Mouse (Mus musculus) CH12.LX (cell line): ENCODE data around the gene Slc29a4.

Source experiments
- CTCF ChIP-seq, 2 experiments: IDR thresholded peaks in 1 of 2; conservative IDR thresholded peaks in 1 of 2; 2 replicates each; pipeline ENCODE4 v1.5.1; 2011 to 2012; ENCODE audit warnings: low read depth in 2 of 2, low read length in 2 of 2, improper control_type of control experiment in 1 of 2, inconsistent platforms in 1 of 2, mild to moderate bottlenecking in 1 of 2, moderate library complexity in 1 of 2
- MAZ ChIP-seq: IDR thresholded peaks from 2 replicates; pipeline ENCODE4 v1.6.1; 2012; ENCODE audit warnings: low read depth, mild to moderate bottlenecking, inconsistent platforms, low read length, improper control_type of control experiment, moderate library complexity
- NRF1 ChIP-seq: IDR thresholded peaks from 2 replicates; pipeline ENCODE4 v1.6.1; 2014; ENCODE audit warnings: low read depth, mild to moderate bottlenecking, inconsistent platforms, low read length, improper control_type of control experiment, moderate library complexity
- POLR2A ChIP-seq: IDR thresholded peaks from 2 replicates; pipeline ENCODE4 v1.6.1; 2011; ENCODE audit warnings: low read depth, mild to moderate bottlenecking, improper control_type of control experiment, low read length
- RAD21 ChIP-seq: IDR thresholded peaks from 2 replicates; pipeline ENCODE4 v1.6.1; 2011; ENCODE audit warnings: low read depth, mild to moderate bottlenecking, low read length, improper control_type of control experiment, moderate library complexity
- RCOR1 ChIP-seq: conservative IDR thresholded peaks from 2 replicates; pipeline ENCODE4 v1.6.1; 2012; ENCODE audit warnings: low read depth, mild to moderate bottlenecking, inconsistent platforms, low read length, improper control_type of control experiment
- TBP ChIP-seq: conservative IDR thresholded peaks from 2 replicates; pipeline ENCODE4 v1.6.1; 2011; ENCODE audit warnings: low read depth, low read length, improper control_type of control experiment

DNA sequence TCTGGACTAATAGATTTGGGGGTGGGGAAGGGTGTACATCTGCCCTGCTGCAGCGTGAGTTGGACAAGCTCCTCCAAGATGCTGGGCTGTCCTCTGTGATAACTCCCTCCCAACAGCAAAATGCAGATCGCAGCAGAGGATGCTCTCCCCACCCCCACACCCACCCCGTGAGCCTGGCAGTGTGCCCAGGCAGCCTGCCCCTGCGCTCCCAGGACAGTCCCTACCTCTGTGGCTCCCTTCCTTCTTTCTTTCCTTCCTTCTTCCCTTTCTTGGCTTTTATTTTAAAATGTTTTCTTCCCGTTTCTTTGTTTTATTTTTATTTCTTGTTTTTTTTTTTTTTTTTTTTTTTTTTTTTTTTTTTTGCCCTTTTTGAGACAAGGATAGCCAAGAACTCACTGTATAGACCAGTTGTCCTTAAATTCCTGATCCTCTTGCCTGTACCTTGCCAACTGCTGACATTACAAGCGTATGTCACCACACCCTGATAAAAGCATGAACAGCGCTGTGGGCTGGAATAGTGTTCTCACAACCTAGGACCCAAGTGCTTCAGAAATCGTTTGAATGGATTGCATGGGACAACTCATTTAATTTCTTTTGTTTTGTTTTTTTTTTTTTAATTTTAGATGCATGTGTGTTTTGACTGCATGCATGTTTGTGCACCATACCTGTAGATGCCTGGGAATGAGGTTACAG, 1.6 kb downstream of the Slc29a4 start:
- no peak for TF ChIP-seq MAZ
- no peak for TF ChIP-seq RAD21
- no peak for TF ChIP-seq CTCF (conservative IDR thresholded peaks at IDR 0.05 in 1 of 2, IDR thresholded peaks at IDR 0.05 in 1 of 2; ENCODE audit: low read depth in 2 of 2, low read length in 2 of 2)
- no peak for TF ChIP-seq NRF1
- TF ChIP-seq POLR2A: no peak
- no peak for TF ChIP-seq RCOR1
- no peak for TF ChIP-seq TBP
